Mouse (Mus musculus) layer of hippocampus, adult 18-20 months (tissue): ENCODE measurements at regions not wholly inside any gene's neighbourhood (a gene's known extent, or its start where the extent isn't known, plus 50 kb on each side); places are given as distances from the start of the nearest gene placed in this dataset.
"Not testable (repeated sequence)": the region's sequence is repeated elsewhere in the genome, so short reads cannot be mapped to it uniquely, and the experiment has no call there.

ENCODE experiments used
- DNase-seq, 2 experiments: peaks; one replicate each; pipeline ENCODE4 v3.0.0; 2022; ENCODE audit warnings: low spot score in 2 of 2

DNA sequence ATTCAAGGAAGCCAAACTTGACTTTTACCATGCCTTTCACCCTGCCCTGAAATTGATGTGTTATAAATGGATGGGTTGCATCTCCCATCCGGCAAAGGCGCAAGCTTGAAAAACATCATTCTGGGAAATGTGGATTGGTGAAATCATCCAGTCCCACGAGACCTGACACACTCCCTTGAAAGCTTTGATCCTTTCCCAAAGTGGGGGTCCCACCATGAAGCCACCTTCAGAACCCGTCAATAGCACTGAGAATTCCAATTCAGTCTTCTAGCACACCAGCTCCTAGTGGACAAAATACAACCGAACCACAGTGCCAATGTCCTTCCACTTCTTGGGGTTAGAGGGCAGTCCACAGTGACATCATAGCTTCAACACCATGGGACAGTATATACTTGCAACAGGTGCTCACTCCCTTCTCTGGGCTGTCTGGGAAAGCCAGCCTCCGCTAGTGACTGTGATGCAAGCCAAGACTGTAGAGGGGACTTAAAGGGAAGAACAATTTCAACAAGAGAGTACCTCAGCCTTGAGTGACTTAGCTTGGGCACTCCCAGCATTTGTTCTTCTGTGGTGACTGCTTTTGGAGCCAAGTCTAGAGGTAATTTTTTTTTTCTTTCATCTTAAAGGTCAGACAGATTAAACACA, 126.6 kb upstream of the Gmds start:
- DNase-seq: no peak

DNA sequence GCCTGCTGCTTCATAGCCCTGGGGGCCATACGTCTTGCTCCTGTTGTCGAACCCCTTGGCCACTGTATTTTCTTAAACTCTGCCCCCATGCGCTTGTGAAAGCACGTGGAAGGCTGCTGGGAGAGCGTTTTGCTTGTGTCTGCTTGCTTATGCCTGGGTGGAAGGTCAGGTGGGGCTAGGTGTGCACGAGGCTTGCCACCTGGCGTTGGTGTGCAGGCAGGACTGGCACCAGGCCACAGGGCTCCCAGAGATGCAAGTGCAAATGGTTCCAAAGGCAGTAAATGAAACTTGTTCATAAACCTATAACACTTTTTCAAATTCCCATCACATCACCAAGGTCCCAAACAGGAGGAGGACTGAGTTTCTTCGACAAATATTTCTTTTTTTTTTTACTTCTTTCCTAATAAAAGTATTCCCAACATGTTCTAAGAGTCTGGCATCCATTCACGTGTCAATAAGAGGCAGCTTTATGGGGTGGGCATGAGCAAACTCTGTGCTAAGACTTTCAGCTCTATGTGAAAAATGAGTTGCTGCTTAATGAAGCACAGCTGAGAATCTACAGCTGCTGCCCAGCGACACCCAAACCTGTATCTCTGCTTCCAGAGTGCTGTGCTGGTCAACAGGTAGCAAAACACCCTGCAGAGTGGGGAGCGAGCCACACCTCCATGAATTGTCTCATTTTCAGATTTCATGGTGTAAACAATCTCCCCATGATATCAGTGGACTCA, 116.0 kb upstream of the Gmds start:
- DNase-seq: no peak

- DNase-seq: no peak
Measured at GRCm38 (mm10) chr13:32449710-32450417, 111.3 kb upstream of the Gmds start.

GRCm38 (mm10) chr13:32444531-32444930, 106.0 kb upstream of the Gmds start:
- no peak for DNase-seq

GRCm38 (mm10) chr13:32442025-32442424, 103.5 kb upstream of the Gmds start:
- no peak for DNase-seq

GRCm38 (mm10) chr13:32435136-32435535, 96.6 kb upstream of the Gmds start:
- no peak for DNase-seq

GRCm38 (mm10) chr13:32428482-32428881, 89.9 kb upstream of the Gmds start:
- no peak for DNase-seq

DNA sequence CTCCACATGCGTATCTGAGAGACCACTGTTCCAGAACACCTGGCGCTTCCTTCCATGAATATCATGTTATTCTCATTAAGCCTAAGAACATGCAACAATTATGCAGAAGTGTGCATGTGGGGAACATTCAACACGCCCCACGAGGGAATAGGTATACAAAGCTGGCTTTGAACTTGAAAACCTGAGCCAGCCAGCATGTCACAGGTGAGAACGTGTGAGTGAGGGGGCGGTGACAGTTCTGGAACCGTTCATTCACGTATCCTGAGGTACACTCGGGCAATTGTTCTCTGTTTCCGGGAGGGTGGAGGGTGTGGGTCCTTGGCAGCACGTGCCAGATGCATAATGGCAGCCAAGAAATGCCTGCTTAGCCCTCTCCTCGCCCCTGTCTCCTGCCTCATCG, 88.4 kb upstream of the Gmds start:
- DNase-seq: no peak

GRCm38 (mm10) chr13:32426199-32426598, 87.7 kb upstream of the Gmds start:
- DNase-seq: peak in 1 of 2 experiments; percentile 12

GRCm38 (mm10) chr13:32424543-32424942, 86.0 kb upstream of the Gmds start:
- not testable (repeated sequence) for DNase-seq

DNA sequence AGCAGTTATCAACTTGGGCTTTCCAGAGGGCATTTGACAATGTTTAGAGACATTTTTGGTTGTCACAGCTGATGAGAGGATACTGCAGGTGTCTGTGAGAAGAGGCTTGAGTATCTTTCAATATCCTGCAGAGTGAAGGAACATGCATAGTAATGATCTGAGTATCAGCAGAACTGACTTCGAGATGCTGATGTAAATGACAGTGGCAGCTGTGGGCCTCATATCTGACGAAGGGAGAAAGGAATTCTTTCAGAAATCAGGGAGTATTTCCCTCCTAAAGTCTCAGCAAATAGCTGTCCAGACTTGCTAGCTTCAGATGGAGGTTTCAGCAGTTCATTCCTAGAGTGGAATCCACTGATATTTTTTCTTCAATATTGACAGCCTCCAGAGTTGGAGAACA, 83.9 kb upstream of the Gmds start:
- no peak for DNase-seq

- no peak for DNase-seq
Measured at GRCm38 (mm10) chr13:32419326-32419725, 80.8 kb upstream of the Gmds start.

GRCm38 (mm10) chr13:32418655-32419054, 80.1 kb upstream of the Gmds start:
- no peak for DNase-seq

GRCm38 (mm10) chr13:32417907-32418306, 79.4 kb upstream of the Gmds start:
- DNase-seq: no peak

- DNase-seq: peak; percentile 39 to 85
Measured at GRCm38 (mm10) chr13:32411287-32411935, 72.9 kb upstream of the Gmds start.

DNA sequence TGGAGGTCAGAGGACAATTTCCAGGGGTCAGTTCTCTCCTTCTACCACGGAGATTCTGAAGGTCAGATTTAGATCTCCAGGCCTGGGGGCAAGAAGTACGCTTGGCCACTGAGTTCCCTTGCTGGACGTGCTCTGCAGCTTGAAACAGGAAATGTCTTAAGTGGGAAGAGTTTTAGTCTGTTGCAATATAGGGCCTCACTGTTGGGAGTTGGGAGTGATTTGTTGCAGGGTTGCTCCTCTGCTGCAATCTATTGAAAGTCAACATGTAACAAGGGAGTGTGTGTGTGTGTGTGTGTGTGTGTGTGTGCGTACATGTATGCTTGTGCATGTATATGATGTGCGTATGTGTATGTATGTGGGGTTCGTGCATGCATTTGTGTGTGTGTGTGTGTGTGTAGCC, 71.5 kb upstream of the Gmds start:
- no peak for DNase-seq

DNA sequence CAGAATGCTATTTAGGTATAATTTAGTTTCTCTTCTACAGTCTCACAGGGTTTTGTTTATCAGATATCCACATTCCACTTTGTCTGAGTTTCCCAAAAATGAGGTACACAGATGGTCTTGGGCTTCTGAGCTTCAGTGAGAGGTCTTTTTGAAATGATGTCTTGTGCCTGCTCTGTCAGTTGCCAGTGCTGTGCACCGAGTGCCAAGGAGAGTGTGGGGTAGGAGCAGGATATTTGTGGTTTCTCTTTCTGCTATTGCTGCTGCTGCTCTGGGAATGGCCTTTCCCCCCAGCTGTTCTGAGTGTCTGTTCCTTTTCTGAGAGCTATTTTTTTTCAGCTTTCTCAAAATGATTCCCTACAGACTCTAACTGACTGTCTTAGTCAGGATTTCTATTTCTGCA, 60.1 kb upstream of the Gmds start:
- DNase-seq: no peak
